Mouse (Mus musculus) erythroblast, embryonic 14.5 days (primary cell): ENCODE measurements around the gene Imp3.

Source experiments
- GATA1 ChIP-seq: IDR thresholded peaks from 2 replicates; pipeline ENCODE4 v1.6.1; 2012; ENCODE audit warnings: low read length, inconsistent platforms, mixed read lengths
- TAL1 ChIP-seq: IDR thresholded peaks from 3 replicates; pipeline ENCODE4 v1.6.1; 2012; ENCODE audit warnings: low read length, inconsistent platforms, mixed read lengths

GRCm38 (mm10) chr9:56981502-56981901, 44.2 kb downstream of the Imp3 start:
- TF ChIP-seq TAL1 (no peak), GATA1 (no peak)
